Mouse (Mus musculus) lung, postnatal 4 days (tissue): ENCODE measurements around the gene Sox9.

Experiments used
- DNase-seq, 2 experiments: peaks; one replicate each; pipeline ENCODE4 v3.0.0; 2021

Gene Sox9

DNA sequence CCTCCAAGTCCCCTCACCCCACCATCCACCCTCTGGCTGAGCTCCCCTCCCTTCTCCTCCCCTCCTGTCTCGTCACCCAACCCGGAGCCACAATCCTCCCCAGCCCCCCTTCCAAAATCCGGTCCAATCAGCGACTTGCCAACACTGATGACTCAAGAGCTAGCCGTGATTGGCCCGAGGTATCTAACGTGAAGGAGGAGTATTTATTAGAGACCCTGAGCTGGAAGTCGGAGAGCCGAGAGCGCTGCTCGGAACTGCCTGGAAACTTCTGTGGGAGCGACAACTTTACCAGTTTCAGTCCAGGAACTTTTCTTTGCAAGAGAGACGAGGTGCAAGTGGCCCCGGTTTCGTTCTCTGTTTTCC lies at the start of gene Sox9:
Sox9 (plus strand) TSS at position 231 of the 363 bp plus-strand sequence.
- DNase-seq, result peak; percentile 75 to 85

DNA sequence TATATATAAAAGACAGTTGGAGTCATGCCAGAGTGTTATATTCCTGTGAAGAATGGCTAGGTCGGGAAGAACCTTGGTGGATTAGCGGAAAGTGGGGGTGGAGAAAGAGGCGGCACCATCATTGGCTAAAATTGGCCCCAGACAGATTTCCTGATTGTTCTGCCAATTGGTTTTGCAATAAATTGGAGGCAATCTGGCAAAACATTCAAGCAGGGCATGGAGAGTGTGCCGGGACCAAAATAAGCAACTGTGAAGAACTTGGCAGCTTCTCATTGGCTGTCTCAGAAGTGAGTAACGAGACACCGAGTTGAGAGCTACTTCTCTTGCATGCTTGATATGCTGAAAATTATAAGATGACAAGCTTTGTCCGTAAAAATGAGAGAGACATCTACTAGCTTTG lies 49.6 kb upstream of the Sox9 start:
- no peak for DNase-seq

DNA sequence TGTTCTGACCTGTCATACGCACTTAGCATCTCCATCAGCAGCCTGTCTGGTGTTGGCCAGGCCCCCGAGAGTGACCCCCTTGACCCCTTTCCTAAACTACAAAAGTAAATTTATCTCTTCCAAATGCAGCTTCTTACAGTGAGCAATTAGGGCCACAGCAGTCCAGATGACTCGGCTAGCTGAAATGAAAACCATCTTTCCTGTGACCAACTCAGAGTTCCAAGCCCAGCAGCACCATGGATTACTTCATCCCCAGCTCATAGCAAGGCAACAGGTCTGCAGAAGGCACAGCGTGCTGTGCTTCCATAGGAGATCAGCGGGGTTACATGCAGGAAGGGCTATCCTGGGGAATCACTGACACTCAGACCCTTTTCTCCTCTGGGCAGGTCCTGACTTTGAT lies 45.0 kb upstream of the Sox9 start:
- DNase-seq, result no peak

DNA sequence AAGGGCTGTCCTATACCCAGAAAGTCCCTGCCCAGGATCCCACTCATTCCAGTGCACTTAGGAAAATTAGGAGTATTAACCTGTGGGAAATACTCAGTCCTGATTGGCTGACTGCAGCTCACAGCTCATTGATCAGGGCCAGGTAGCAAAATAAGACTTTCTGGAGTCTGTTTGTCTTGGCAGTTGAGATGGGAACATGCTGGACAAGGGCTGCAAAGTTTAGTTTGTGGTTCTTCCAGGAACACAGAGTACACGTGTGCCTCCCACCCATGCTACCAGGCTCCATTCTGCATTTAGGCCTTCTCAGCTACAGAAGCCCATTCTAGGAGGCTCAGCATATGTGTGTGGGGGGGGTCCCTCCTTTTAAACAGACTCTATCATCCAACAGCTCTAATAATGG lies 42.3 kb upstream of the Sox9 start:
- DNase-seq, result no peak

DNA sequence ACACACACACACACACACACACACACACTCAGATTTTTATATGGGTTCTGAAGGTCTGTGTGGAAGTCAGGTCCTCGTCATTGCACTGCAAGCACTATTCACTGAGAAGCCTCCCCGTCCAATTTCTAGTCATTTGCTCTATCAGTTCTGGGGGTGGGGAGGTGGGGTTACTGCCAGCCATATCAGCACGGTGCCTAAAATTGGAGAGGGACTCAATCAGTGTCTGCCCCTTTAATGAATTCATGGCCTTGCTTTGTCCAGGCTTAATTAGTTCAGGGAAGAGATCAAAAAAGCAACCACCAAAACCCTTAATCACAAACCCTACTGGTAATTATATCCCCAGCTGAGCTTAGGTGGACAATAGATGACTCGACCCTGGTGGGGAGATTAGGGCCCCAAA lies 25.5 kb upstream of the Sox9 start:
- DNase-seq, result no peak

DNA sequence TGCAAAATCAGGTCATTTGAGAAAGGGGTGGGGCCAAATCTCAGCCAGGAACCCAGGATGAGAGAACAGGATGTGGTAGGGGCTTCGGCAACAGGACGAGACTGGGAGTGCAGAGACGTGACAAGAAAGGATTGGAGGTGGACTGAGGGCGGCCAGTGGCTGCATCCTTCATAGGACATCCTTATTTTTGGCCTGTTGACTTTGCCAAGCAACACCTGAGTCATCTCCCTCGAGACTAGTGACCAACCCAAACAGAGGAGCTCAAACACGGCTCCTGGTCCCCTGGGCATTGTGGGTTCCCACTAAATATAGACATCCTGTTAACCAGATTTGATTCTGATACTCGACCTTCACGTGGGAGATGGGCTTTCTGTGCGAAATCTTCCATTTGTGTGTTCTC lies 24.0 kb upstream of the Sox9 start:
- DNase-seq, result no peak

DNA sequence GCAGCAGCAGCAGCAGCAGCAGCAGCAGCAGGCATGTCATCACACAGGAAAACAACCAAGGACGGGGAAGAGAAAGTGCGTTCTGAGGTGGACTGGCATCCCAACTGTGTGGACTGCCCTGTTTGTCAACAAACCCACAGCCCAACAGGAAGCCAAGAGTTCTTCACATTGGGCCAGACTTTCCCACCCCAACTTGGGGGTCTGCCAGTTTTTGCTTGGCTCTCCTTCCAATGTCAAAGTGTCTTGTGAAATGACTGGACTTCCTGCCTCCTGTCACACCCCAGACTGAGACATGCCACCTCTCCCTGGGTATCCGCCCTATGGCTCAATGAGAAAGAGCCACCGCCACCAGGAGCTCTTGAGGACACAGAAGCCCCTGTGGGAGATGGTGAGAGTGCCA lies 15.1 kb upstream of the Sox9 start:
- DNase-seq, result peak; percentile 34 to 51

DNA sequence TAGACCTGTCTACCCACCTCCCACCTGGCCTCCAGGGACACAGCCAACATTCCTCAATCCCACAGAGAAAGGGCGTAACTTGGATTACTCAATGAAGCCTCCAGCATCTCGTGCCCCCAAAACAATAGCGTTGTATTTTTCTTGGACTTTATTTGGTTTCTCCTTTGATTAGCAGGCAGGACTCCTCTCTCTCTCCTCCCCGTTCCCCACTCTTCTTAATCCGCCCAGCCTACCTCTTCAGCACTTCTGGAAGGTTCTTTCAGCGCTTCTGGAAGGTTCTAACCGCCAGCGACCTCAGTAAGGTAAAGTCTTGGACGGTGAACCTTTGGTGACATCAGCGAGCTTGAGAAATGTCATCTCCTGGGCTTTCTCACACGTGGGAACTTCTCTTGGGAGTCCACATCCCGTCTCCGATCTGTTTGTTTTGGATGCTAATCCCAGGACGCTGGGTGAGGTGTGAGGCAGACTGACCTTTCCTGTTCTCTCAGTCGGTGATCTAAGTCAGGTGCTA lies 14.4 kb upstream of the Sox9 start:
- DNase-seq, result no peak

DNA sequence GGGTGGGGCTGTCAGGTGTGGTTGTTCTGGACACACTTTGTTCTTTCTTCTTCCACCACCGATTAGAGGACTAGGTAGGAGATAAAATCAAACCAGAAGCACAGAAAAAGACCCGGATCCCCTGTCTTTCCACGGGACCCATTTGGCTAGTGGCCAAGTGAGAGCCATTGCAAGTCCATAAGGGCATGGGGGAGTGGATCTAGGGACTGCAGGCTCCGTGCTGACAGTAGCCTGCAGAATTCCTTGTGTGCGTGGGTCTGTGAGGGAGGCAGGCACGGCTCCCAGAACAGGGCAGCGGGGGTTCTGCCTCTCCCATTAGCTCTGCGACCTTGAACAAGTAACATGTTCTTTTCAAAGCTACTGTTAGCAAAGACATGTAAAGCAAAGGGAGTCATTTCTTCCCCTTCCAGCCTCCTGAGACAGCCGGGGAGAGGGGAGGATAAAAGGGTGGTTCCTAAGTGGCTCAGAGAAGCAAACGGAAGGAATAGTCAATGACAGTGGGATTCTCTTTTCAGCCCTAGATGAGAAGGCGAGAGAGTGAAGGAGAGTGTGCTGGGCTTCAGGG lies 9.2 kb upstream of the Sox9 start:
- no peak for DNase-seq

DNA sequence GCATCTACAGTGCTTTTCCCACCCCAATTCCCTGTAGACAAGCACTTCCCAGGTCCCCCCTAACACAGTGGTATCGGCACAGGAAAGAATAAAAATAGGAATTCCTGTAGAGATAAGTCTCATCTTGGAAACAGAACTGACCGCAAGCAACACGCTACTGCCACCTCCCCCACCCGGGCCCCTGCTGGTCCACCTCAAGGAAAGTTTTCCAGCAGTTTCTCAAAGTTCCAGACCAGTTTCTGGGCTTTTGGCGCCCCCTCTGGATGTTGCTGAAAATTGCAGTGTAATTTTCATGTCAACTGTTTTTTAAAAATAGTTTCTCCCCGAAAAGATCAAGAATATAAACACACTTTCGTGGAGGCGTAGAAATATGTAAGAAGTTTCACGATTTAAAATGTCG lies 2.3 kb upstream of the Sox9 start:
- DNase-seq, result peak; percentile 36 to 45

DNA sequence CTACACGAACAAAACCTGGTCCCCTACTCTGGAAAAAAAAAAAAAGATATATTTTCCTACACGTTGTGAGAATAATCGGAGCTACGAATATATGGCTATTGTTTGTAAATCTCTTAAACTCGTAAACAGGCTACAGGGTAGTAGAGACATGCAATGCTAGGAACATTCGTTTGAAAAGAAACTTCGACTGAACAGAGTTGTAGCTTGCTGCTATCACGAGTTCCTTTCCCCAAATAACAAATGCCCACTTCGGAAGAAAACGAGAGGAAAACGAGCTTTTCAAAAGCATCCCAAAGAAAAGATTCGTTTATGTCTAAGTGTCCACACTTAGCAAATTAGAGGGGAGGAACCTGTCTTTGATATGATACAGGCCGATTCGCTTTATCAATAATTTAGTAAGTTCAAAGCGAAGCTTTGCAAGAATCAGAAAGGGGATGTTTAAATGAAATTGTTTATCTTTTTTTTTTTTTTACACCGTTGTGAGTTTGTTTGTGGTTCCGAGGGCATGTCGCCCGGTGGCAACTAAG lies 1.6 kb upstream of the Sox9 start:
- DNase-seq, result no peak

DNA sequence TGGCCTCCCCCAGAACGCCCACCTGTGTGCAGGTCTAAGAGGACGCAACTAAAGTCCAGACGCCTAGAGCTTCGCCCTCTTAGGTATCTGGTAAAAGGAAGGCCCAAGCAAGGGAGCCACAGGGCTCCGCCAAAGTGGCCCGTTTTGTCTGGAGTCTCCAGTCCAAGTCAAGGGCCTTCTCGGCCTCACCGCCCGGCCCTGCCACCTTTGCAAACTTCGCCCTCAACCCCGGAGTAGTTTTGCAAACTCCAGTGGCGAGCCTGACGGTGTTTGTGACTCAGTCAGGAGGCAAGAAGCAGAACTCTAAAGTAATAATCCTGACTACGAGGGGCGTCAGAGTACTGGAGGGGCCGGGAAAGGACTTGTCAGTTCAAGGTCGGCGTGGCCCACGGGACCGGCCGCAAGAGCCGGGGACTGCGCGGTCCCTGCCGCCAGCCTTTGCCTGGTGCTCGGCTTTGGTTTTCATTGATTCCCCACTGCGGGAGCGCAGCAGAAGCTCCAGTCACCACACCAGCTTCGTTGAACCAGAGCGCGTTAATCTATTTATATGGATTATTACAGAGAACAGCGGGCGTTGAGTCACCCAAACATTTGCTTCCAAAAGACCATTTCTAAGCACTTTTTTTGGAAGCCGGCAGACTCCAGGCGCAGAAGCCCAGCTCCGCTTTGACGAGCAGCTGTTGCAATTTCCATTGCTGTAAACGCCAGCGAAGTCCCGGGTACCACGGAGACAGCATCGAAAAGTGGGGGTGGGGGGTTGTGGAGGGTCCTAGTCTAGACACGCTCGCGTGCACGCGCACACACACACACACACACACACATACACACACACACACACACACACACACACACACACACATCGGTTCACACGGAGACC lies 751 bp upstream of the Sox9 start:
- DNase-seq, result peak; percentile 47 to 58

DNA sequence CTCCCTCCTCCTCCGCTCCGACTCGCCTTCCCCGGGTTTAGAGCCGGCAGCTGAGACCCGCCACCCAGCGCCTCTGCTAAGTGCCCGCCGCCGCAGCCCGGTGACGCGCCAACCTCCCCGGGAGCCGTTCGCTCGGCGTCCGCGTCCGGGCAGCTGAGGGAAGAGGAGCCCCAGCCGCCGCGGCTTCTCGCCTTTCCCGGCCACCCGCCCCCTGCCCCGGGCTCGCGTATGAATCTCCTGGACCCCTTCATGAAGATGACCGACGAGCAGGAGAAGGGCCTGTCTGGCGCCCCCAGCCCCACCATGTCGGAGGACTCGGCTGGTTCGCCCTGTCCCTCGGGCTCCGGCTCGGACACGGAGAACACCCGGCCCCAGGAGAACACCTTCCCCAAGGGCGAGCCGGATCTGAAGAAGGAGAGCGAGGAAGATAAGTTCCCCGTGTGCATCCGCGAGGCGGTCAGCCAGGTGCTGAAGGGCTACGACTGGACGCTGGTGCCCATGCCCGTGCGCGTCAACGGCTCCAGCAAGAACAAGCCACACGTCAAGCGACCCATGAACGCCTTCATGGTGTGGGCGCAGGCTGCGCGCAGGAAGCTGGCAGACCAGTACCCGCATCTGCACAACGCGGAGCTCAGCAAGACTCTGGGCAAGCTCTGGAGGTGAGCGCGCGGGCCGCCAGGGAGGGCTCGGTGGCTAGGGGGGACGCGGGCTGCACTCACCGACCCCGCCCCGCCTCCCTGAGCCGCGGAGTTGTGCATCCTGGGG lies 515 bp downstream of the Sox9 start:
- DNase-seq, result peak; percentile 68 to 75

DNA sequence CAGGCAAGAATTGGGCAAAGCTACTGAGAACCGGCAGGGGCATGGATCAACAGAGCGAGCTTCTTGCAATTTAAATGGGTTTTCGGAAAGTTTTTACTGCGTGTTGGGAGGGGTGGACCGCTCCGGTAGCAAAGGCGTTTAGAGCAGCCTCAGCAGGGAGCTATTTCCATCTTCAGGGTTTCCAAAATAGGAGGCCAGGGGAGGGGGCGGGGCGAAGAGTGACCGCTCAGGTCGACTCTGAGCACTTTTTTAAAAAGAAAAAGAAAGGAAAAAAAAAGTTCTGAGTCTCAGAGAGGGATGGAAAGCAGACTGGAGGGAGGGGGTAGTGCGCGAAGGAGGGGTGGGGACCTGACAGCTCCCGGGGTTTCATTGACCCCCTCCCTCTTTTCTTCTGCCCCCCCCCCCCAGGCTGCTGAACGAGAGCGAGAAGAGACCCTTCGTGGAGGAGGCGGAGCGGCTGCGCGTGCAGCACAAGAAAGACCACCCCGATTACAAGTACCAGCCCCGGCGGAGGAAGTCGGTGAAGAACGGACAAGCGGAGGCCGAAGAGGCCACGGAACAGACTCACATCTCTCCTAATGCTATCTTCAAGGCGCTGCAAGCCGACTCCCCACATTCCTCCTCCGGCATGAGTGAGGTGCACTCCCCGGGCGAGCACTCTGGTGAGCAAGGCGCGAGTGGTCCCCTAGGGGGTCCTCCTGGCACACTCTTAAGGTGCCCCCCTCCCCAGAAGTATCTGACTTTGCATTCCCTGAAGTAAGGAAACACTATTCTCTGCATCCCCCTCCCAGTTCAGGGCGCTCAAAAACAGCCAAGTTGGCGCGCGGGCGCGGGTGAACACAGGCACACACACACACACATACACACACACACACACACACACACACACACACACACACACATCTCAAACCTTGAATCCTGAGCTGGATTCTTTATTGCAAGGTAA lies 1.6 kb downstream of the Sox9 start:
- DNase-seq, result peak; percentile 17 to 30

DNA sequence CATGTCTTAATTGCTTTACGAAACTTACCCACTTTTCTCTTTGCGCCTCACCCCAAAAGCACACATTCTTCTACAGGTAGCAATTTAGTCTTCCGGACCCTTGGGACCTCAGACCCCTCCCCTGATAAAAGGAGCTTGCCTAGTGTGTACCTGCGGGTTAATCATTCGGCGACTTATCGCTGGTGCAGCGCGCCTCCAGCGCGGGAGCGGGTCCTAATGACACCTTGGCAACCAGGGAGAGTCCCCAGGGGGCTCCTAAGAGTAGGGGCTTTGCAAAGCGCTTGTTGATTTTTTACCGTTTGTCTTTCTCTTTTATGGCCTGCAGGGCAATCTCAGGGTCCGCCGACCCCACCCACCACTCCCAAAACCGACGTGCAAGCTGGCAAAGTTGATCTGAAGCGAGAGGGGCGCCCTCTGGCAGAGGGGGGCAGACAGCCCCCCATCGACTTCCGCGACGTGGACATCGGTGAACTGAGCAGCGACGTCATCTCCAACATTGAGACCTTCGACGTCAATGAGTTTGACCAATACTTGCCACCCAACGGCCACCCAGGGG lies 2.4 kb downstream of the Sox9 start:
- peak in 1 of 2 experiments; percentile 26 for DNase-seq

DNA sequence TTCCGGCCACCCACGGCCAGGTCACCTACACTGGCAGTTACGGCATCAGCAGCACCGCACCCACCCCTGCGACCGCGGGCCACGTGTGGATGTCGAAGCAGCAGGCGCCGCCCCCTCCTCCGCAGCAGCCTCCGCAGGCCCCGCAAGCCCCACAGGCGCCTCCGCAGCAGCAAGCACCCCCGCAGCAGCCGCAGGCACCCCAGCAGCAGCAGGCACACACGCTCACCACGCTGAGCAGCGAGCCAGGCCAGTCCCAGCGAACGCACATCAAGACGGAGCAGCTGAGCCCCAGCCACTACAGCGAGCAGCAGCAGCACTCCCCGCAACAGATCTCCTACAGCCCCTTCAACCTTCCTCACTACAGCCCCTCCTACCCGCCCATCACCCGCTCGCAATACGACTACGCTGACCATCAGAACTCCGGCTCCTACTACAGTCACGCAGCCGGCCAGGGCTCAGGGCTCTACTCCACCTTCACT lies 2.9 kb downstream of the Sox9 start:
- peak; percentile 15 to 34 for DNase-seq

DNA sequence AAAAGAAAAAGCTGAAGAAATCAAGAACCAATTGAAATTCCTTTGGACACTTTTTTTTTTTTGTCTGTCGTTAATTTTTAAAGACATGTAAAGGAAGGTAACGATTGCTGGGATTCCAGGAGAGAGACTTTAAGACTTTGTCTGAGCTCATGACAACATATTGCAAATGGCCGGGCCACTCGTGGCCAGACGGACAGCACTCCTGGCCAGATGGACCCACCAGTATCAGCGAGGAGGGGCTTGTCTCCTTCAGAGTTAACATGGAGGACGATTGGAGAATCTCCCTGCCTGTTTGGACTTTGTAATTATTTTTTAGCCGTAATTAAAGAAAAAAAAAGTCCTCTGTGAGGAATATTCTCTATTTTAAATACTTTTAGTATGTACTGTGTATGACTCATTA lies 3.6 kb downstream of the Sox9 start:
- no peak for DNase-seq

DNA sequence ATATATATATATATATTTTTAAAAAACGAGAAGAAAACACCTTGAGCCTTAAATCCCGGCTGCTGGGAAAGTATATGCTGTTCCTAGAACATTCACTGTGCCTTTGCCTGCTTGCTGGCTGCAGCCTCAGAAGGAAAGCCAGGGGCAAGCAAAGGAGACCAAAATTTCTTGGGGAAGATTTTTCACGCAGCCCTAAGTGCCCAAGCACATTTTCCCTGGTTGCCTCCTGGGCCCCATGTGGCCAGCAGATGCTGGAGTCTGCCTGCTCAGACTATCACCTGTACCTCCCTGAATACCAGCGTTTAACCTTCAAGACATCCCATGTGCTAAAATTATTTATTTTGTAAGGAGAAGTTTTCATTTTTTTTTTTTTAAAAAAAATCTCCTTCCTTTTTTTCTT lies 4.4 kb downstream of the Sox9 start:
- no peak for DNase-seq

DNA sequence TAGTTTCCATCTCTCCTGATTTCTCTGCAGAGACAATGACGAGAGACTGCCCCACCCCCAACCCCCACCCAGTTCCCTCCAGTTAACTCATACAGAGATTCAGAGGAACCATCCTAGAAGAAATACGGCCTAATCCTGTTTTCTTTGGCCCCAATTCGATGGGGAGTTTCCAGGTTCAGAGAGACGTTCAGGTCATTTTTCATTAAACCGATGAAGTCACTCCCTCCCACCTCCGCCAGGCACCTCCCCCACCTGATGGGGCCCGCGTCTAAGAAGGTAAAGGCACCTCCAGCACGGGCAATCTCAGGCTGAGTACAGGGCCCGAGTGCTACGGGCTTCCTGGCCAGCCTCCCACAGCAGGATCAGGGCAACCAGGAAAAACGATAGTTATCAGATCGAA lies 6.3 kb downstream of the Sox9 start:
- DNase-seq, result no peak

DNA sequence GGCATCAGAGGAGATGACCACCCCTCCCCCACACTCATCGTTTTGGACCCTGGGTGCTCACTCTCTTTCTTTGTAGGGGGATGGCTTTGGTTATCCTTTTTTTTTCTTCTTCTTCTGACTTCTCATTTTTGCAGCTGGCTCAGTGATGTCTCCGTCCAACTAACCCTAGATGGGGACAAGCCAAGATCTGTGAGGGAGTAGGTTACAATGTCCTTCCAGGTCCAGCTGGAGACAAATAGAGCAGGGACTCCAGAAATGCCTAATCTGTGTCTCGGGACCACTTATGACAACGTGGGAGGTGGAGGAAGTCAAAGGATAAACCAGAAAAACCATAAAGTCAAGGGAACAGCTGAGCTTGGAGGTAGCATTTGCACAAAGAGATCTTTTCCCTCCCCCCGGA lies 14.4 kb downstream of the Sox9 start:
- DNase-seq, result no peak

DNA sequence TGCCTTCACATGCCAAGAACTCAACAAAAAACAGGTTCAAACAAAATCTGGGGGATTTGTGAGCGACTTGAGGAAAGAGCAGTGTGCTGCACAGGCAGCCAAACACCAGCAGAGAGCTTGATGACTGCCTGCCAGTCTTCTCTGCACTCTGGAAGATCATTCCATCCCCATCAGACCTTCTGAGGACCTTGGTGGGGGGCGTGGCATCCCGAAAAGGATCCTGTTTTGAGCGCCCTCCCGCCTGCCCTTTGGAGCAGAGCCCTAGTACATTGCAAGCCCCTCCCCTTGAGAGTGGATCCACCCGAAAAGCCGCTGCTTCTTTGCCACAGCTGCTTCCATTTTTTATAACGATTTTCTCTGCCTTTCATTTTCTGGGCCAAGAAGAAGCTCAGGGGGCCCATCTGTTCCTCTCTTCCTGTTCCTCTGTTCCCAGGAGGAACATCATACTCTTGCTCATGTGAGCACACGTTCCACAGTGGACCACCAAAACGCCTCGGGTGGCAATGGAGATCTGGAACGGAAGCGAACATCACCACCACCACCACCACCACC lies 16.9 kb downstream of the Sox9 start:
- no peak for DNase-seq
